Mouse (Mus musculus): ENCODE measurements at regions not wholly inside any gene's neighbourhood (a gene's known extent, or its start where the extent isn't known, plus 50 kb on each side); places are given as distances from the start of the nearest gene placed in this dataset.

GRCm38 (mm10) chr5:51941255-51941924 lies 248.9 kb downstream of the Dhx15 start:
- no peak for TF ChIP-seq NANOG (IDR thresholded peaks at IDR 0.05; ENCODE audit: borderline replicate concordance, low read length)
- TF ChIP-seq CTCF (conservative IDR thresholded peaks at IDR 0.05; ENCODE audit: low read length), result no peak
- TF ChIP-seq POU5F1 (IDR thresholded peaks at IDR 0.05; ENCODE audit: borderline replicate concordance, low read length), result no peak

Measured in E14TG2a.4 (cell line).